Mouse (Mus musculus): ENCODE measurements around the gene Traf3ip2.

GRCm38 (mm10) chr10:39615531-39616229, 2.9 kb downstream of the Traf3ip2 start:
- TF ChIP-seq CTCF (IDR thresholded peaks at IDR 0.05; ENCODE audit: control insufficient read depth, insufficient read depth, insufficient replicate concordance, low read depth, low read length) (no peak), POLR2A (IDR thresholded peaks at IDR 0.05; ENCODE audit: control insufficient read depth, low read depth, low read length) (no peak)
